Mouse (Mus musculus): ENCODE results near the gene Pnpla8. TPM values are rescaled to one million over a fixed set of nuclear protein-coding genes. Genes with fewer than 3 reads are reported as not detected.

The Pnpla8 gene
- polyA plus RNA-seq, 1 experiment from 2014 or later, result 168 TPM

- no peak overlapping the region for H3K4me2 ChIP-seq (ENCODE audit: low read length)
- no peaks in the 10 kb centered on the region for H3K9me3 ChIP-seq (ENCODE audit: control insufficient read depth, low read length)
- H3K4me3 ChIP-seq (replicated peaks; ENCODE audit: low read depth, low read length), result no peak overlapping the region
- H3K9ac ChIP-seq (replicated peaks; ENCODE audit: low read length), result no peak overlapping the region
- no peak for DNase-seq
- peaks cover 41% of the 10 kb centered on the region for H3K36me3 ChIP-seq (ENCODE audit: control insufficient read depth, insufficient read depth, low read length)
- no peak for ATAC-seq (ENCODE audit: low FRiP score, low TSS enrichment)
- H3K27me3 ChIP-seq (ENCODE audit: control insufficient read depth, insufficient read depth, low read length), result no peaks in the 10 kb centered on the region
- no peaks in the 10 kb centered on the region for H3K4me1 ChIP-seq (ENCODE audit: control insufficient read depth, insufficient read depth, low read length)
- H3K27ac ChIP-seq (replicated peaks; ENCODE audit: low read depth, low read length), result no peak overlapping the region
- 96% methylated on average over 8 of the region's 8 CpGs for WGBS
Observed at GRCm38 (mm10) chr12:44286992-44287391, 65.8 kb downstream of the Pnpla8 start.

- ATAC-seq (ENCODE audit: low FRiP score, low TSS enrichment) (no peak), DNase-seq (peak; percentile 89)
- H3K27ac ChIP-seq (replicated peaks; ENCODE audit: low read depth, low read length), result no peak overlapping the region
- H3K27me3 ChIP-seq (ENCODE audit: control insufficient read depth, insufficient read depth, low read length), result no peaks in the 10 kb centered on the region
- peaks cover 28% of the 10 kb centered on the region for H3K36me3 ChIP-seq (ENCODE audit: control insufficient read depth, insufficient read depth, low read length)
- H3K4me3 ChIP-seq (replicated peaks; ENCODE audit: low read depth, low read length), result no peak overlapping the region
- no peak overlapping the region for H3K4me2 ChIP-seq (ENCODE audit: low read length)
- H3K9me3 ChIP-seq (ENCODE audit: control insufficient read depth, low read length), result no peaks in the 10 kb centered on the region
- H3K9ac ChIP-seq (replicated peaks; ENCODE audit: low read length), result no peak overlapping the region
- no peaks in the 10 kb centered on the region for H3K4me1 ChIP-seq (ENCODE audit: control insufficient read depth, insufficient read depth, low read length)
Observed at GRCm38 (mm10) chr12:44292281-44292680, 71.1 kb downstream of the Pnpla8 start.

DNA sequence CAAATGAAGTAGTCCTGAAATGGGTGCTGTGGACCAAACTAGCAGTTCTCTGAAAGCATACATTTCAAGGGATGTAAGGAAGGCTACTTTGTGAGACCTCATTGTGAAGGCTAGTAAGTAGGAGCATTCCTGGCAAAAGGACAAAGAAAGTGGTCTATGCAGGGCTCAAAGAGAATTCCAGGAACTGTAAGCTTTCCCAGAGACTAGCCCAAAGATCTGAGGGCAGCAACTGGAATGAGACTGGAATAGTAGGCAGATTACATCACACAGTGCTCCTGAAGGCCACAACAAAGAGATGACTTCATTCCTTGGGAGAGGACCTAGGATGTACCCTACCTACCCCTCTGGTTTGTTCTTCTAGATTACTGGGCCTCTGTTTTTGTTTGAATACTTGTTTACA is 79.6 kb downstream of the Pnpla8 start:
- H3K27me3 ChIP-seq (ENCODE audit: control insufficient read depth, insufficient read depth, low read length), result no peaks in the 10 kb centered on the region
- H3K4me2 ChIP-seq (ENCODE audit: low read length), result no peak overlapping the region
- DNase-seq (no peak), ATAC-seq (ENCODE audit: low FRiP score, low TSS enrichment) (no peak)
- H3K9me3 ChIP-seq (ENCODE audit: control insufficient read depth, low read length), result no peaks in the 10 kb centered on the region
- H3K4me1 ChIP-seq (ENCODE audit: control insufficient read depth, insufficient read depth, low read length), result no peaks in the 10 kb centered on the region
- no peak overlapping the region for H3K27ac ChIP-seq (replicated peaks; ENCODE audit: low read depth, low read length)
- no peak overlapping the region for H3K4me3 ChIP-seq (replicated peaks; ENCODE audit: low read depth, low read length)
- peaks cover 36% of the 10 kb centered on the region for H3K36me3 ChIP-seq (ENCODE audit: control insufficient read depth, insufficient read depth, low read length)
- H3K9ac ChIP-seq (replicated peaks; ENCODE audit: low read length), result no peak overlapping the region

DNA sequence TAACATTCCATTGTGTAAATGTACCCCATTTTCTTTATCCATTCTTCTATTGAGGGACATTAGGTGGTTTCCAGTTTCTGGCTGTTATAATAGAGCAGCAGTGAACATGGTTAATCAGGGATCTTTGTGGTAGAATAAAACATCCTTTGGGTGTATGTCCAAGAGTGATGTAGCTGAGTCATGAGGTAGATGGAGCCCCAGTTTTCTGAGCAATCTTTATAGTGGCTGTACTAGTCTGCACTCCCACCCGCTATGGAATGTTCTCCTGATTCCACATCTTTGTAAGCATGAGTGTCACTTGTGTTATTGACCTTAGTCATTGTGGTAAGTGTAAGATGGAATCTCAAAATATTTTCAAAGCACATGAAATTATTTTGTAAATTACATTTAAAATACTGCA is 82.8 kb downstream of the Pnpla8 start:
- Histone ChIP-seq H3K4me1 (ENCODE audit: control insufficient read depth, insufficient read depth, low read length) (no peaks in the 10 kb centered on the region), H3K4me2 (ENCODE audit: low read length) (no peak overlapping the region), H3K36me3 (ENCODE audit: control insufficient read depth, insufficient read depth, low read length) (peaks cover 38% of the 10 kb centered on the region), H3K27ac (replicated peaks; ENCODE audit: low read depth, low read length) (no peak overlapping the region), H3K4me3 (replicated peaks; ENCODE audit: low read depth, low read length) (no peak overlapping the region), H3K9ac (replicated peaks; ENCODE audit: low read length) (no peak overlapping the region), H3K9me3 (ENCODE audit: control insufficient read depth, low read length) (no peaks in the 10 kb centered on the region), H3K27me3 (ENCODE audit: control insufficient read depth, insufficient read depth, low read length) (no peaks in the 10 kb centered on the region)
- DNase-seq (no peak), ATAC-seq (ENCODE audit: low FRiP score, low TSS enrichment) (no peak)
- 97% methylated on average over 1 of the region's 1 CpGs for WGBS

- H3K9ac ChIP-seq (replicated peaks; ENCODE audit: low read length), result no peak overlapping the region
Observed at GRCm38 (mm10) chr12:44304869-44305268, 83.7 kb downstream of the Pnpla8 start.

DNA sequence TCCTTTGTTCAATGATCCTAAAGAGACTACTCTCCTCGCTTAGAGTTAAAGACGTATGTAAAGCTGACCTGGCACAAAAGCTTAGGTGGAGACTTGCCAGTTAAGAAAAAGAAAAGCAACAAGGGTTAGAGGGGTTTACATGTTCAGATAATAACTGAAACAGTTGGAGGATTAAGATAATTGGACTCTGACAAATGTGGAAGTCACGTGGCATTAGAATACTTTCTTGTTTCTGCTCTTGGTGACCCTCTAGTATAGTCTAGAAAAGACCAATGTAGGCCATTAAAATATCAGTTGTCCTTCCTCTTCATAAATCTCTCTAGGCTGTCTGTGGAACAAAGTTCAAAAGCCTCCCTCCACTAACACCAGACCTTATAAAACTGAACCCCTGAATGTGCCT is 87.1 kb downstream of the Pnpla8 start:
- no peak for DNase-seq
- no peak overlapping the region for H3K4me2 ChIP-seq (ENCODE audit: low read length)
- H3K36me3 ChIP-seq (ENCODE audit: control insufficient read depth, insufficient read depth, low read length), result peaks cover 40% of the 10 kb centered on the region
- no peak overlapping the region for H3K4me3 ChIP-seq (replicated peaks; ENCODE audit: low read depth, low read length)
- H3K27ac ChIP-seq (replicated peaks; ENCODE audit: low read depth, low read length), result no peak overlapping the region
- H3K27me3 ChIP-seq (ENCODE audit: control insufficient read depth, insufficient read depth, low read length), result no peaks in the 10 kb centered on the region
- H3K9ac ChIP-seq (replicated peaks; ENCODE audit: low read length), result no peak overlapping the region
- no peaks in the 10 kb centered on the region for H3K9me3 ChIP-seq (ENCODE audit: control insufficient read depth, low read length)
- no peak for ATAC-seq (ENCODE audit: low FRiP score, low TSS enrichment)
- no peaks in the 10 kb centered on the region for H3K4me1 ChIP-seq (ENCODE audit: control insufficient read depth, insufficient read depth, low read length)
- 92% methylated on average over 3 of the region's 3 CpGs for WGBS

More at GRCm38 (mm10) chr12:44304869-44305268, 83.7 kb downstream of the Pnpla8 start:
- H3K27ac ChIP-seq (replicated peaks; ENCODE audit: low read depth, low read length), result no peak overlapping the region
- H3K4me2 ChIP-seq (ENCODE audit: low read length), result no peak overlapping the region
- H3K27me3 ChIP-seq (ENCODE audit: control insufficient read depth, insufficient read depth, low read length), result no peaks in the 10 kb centered on the region
- H3K4me3 ChIP-seq (replicated peaks; ENCODE audit: low read depth, low read length), result no peak overlapping the region
- no peaks in the 10 kb centered on the region for H3K4me1 ChIP-seq (ENCODE audit: control insufficient read depth, insufficient read depth, low read length)
- H3K36me3 ChIP-seq (ENCODE audit: control insufficient read depth, insufficient read depth, low read length), result peaks cover 42% of the 10 kb centered on the region
- 90% methylated on average over 5 of the region's 5 CpGs for WGBS
- no peaks in the 10 kb centered on the region for H3K9me3 ChIP-seq (ENCODE audit: control insufficient read depth, low read length)
- DNase-seq (no peak), ATAC-seq (ENCODE audit: low FRiP score, low TSS enrichment) (no peak)

DNA sequence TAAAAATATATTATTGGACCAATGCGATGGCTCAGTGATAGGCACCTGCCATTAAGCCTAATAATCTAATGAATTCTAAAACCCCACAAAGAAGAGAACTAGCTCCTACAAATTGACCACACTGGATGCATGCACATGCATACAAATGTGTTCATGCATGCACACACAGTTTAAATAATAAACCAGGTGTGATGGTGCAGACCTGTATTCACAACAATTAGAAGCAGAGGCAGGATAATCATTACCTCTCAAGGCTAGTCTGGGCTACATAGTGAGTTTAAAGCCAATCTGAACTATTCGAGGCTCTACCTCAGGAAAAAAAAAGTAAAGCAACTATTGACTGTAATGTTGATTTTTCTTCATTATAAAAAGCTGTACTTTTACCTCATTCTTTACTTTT is 94.0 kb downstream of the Pnpla8 start:
- H3K9me3 ChIP-seq (ENCODE audit: control insufficient read depth, low read length), result no peaks in the 10 kb centered on the region
- no peaks in the 10 kb centered on the region for H3K27me3 ChIP-seq (ENCODE audit: control insufficient read depth, insufficient read depth, low read length)
- DNase-seq (no peak), ATAC-seq (ENCODE audit: low FRiP score, low TSS enrichment) (no peak)
- peaks cover 25% of the 10 kb centered on the region for H3K36me3 ChIP-seq (ENCODE audit: control insufficient read depth, insufficient read depth, low read length)
- H3K27ac ChIP-seq (replicated peaks; ENCODE audit: low read depth, low read length), result no peak overlapping the region
- no peak overlapping the region for H3K4me3 ChIP-seq (replicated peaks; ENCODE audit: low read depth, low read length)
- no peak overlapping the region for H3K9ac ChIP-seq (replicated peaks; ENCODE audit: low read length)
- H3K4me1 ChIP-seq (ENCODE audit: control insufficient read depth, insufficient read depth, low read length), result no peaks in the 10 kb centered on the region
- WGBS, result 93% methylated on average over 2 of the region's 2 CpGs
- H3K4me2 ChIP-seq (ENCODE audit: low read length), result no peak overlapping the region

DNA sequence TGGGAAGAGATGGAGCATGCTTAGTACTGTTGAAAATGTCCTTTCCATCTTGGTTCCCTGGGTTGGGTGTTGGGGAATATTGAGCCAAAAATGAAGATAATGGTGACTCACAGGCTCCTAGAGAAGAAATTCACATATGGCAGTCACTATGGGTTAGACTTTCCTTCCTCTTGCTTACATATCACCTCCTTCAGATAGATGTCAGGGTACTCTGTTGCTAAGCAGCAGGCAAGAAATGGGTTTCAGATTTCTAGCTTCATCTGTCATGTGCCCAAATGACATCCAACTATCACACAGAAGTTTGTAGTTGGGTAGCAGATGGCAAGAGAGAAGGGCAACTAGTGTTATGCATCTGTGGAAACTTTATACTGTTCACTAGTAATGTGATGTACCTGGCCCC is 103.9 kb downstream of the Pnpla8 start:
- Histone ChIP-seq H3K4me2 (ENCODE audit: low read length) (no peak overlapping the region), H3K4me1 (ENCODE audit: control insufficient read depth, insufficient read depth, low read length) (no peaks in the 10 kb centered on the region), H3K27me3 (ENCODE audit: control insufficient read depth, insufficient read depth, low read length) (no peaks in the 10 kb centered on the region), H3K9me3 (ENCODE audit: control insufficient read depth, low read length) (no peaks in the 10 kb centered on the region), H3K9ac (replicated peaks; ENCODE audit: low read length) (no peak overlapping the region), H3K4me3 (replicated peaks; ENCODE audit: low read depth, low read length) (no peak overlapping the region), H3K36me3 (ENCODE audit: control insufficient read depth, insufficient read depth, low read length) (no peaks in the 10 kb centered on the region), H3K27ac (replicated peaks; ENCODE audit: low read depth, low read length) (no peak overlapping the region)
- DNase-seq (no peak), ATAC-seq (ENCODE audit: low FRiP score, low TSS enrichment) (no peak)

GRCm38 (mm10) chr12:44327452-44327851 is 106.3 kb downstream of the Pnpla8 start:
- peaks cover 19% of the 10 kb centered on the region for H3K4me1 ChIP-seq (ENCODE audit: control insufficient read depth, insufficient read depth, low read length)
- no peak overlapping the region for H3K4me3 ChIP-seq (replicated peaks; ENCODE audit: low read depth, low read length)
- no peaks in the 10 kb centered on the region for H3K9me3 ChIP-seq (ENCODE audit: control insufficient read depth, low read length)
- H3K36me3 ChIP-seq (ENCODE audit: control insufficient read depth, insufficient read depth, low read length), result no peaks in the 10 kb centered on the region
- no peaks in the 10 kb centered on the region for H3K27me3 ChIP-seq (ENCODE audit: control insufficient read depth, insufficient read depth, low read length)
- H3K4me2 ChIP-seq (ENCODE audit: low read length), result no peak overlapping the region
- no peak overlapping the region for H3K27ac ChIP-seq (replicated peaks; ENCODE audit: low read depth, low read length)
- no peak overlapping the region for H3K9ac ChIP-seq (replicated peaks; ENCODE audit: low read length)
- peak; percentile 79 for DNase-seq
- 28% methylated on average over 6 of the region's 6 CpGs for WGBS
- ATAC-seq (ENCODE audit: low FRiP score, low TSS enrichment), result no peak
